In the genomic region with DNA sequence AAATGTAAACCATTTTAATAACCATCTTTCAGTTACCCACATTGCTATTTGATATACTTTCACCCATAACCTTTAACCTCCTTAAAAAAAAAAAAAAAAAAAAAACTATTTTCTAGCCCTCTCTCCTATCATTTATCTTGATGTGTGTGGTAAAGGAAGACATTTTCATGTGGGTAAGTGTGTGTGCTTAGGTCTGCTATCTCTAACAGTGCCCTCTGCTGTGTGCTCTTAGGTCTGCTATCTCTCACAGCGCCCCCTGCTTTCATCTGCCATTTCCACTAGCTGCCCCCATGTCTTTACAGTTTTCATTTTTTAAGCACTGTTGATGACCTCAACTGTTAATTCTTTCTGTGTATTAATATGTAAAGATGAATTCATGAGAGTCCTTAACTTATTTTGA, we compare ENCODE assay signal across 9 mouse cellular contexts.
DNase-seq lines count a peak whose midpoint lies in the region; ATAC-seq and TF ChIP-seq lines count a peak whose summit lies in the region.
"Had no signal": no experiment of that assay in that cellular context is flagged by ENCODE, and none has a peak within 500 bp of the region (broad histone marks: within the 10 kb centered on the region; RNA-seq: fewer than 3 reads in every experiment).

No protein-coding gene starts in this region.

- TF ChIP-seq CTCF in forebrain, postnatal 0 days (IDR thresholded peaks at IDR 0.05; ENCODE audit: low read depth): peak; percentile 61
- peak; percentile 51 for TF ChIP-seq CTCF in liver, embryonic 14.5 days (IDR thresholded peaks at IDR 0.05; ENCODE audit: low read depth)

- 68% methylated on average over 1 of the region's 1 CpGs for WGBS in forebrain, postnatal 0 days
- 58% methylated on average over 1 of the region's 1 CpGs for WGBS in forebrain, embryonic 11.5 days
- 74% methylated on average over 1 of the region's 1 CpGs for WGBS in liver, embryonic 14.5 days (ENCODE audit: insufficient replicate concordance)

- no peak overlapping the region for H3K4me2 ChIP-seq in forebrain, postnatal 0 days (ENCODE audit: low read depth)
- no peak overlapping the region for H3K4me2 ChIP-seq in forebrain, embryonic 11.5 days (ENCODE audit: low read depth, low read length, severe bottlenecking)
- H3K4me2 ChIP-seq in liver, embryonic 14.5 days (ENCODE audit: low read depth): no peak overlapping the region
- H3K4me2 ChIP-seq: liver, embryonic 13.5 days had no signal

- peak; percentile 40; the same call in 1 of the 2 replicates for ATAC-seq in forebrain, postnatal 0 days
- no peak for ATAC-seq in forebrain, embryonic 11.5 days (replicated peaks; ENCODE audit: low FRiP score)
- no peak for ATAC-seq in liver, embryonic 14.5 days (ENCODE audit: insufficient read depth)

- no peak overlapping the region for H3K27ac ChIP-seq in forebrain, postnatal 0 days (ENCODE audit: low read depth, low read length)
- H3K27ac ChIP-seq in forebrain, embryonic 11.5 days (ENCODE audit: low read depth, low read length): no peak overlapping the region
- H3K27ac ChIP-seq in liver, embryonic 14.5 days: no peak overlapping the region
- H3K27ac ChIP-seq: liver, embryonic 13.5 days had no signal

- no peak overlapping the region for H3K9ac ChIP-seq in forebrain, postnatal 0 days
- H3K9ac ChIP-seq in forebrain, embryonic 11.5 days (ENCODE audit: low read length): no peak overlapping the region
- no peak overlapping the region for H3K9ac ChIP-seq in liver, embryonic 14.5 days (replicated peaks)
- H3K9ac ChIP-seq: liver, embryonic 13.5 days had no signal

- DNase-seq in forebrain, postnatal 0 days: no peak
- DNase-seq in forebrain, embryonic 11.5 days (ENCODE audit: low spot score): no peak
- DNase-seq in spleen, postnatal 36 days (ENCODE audit: low spot score in 2 of 2): peak; percentile 2 to 15
- no peak for DNase-seq in spleen, postnatal 4 days (ENCODE audit: low spot score in 2 of 2)
- no peak for DNase-seq in liver, embryonic 14.5 days (ENCODE audit: low read depth in 3 of 3, low spot score in 3 of 3)
- peak; percentile 70 for DNase-seq in thymus, postnatal 4 days
- DNase-seq in frontal cortex, postnatal 10 days (ENCODE audit: low spot score in 2 of 2): no peak
- DNase-seq in layer of hippocampus, postnatal 10 days (ENCODE audit: low spot score in 2 of 2): no peak
- DNase-seq: liver, embryonic 13.5 days had no signal

- no peak for TF ChIP-seq EP300 in liver, embryonic 14.5 days (IDR thresholded peaks at IDR 0.05; ENCODE audit: low read depth)

- H3K9me3 ChIP-seq in forebrain, postnatal 0 days (ENCODE audit: low read length): no peaks in the 10 kb centered on the region
- H3K9me3 ChIP-seq in forebrain, embryonic 11.5 days (ENCODE audit: control insufficient read depth, low read length): no peaks in the 10 kb centered on the region
- H3K9me3 ChIP-seq in liver, embryonic 14.5 days (ENCODE audit: control insufficient read depth, low read length): no peaks in the 10 kb centered on the region
- H3K9me3 ChIP-seq: liver, embryonic 13.5 days had no signal

- H3K36me3 ChIP-seq in forebrain, postnatal 0 days (ENCODE audit: insufficient read depth): peaks cover 14% of the 10 kb centered on the region
- no peaks in the 10 kb centered on the region for H3K36me3 ChIP-seq in forebrain, embryonic 11.5 days (ENCODE audit: control insufficient read depth, insufficient read depth, low read length)
- no peaks in the 10 kb centered on the region for H3K36me3 ChIP-seq in liver, embryonic 14.5 days (replicated peaks; ENCODE audit: control insufficient read depth, insufficient read depth, low read depth)

- no peaks in the 10 kb centered on the region for H3K4me1 ChIP-seq in forebrain, postnatal 0 days (ENCODE audit: insufficient read depth)
- no peaks in the 10 kb centered on the region for H3K4me1 ChIP-seq in forebrain, embryonic 11.5 days (replicated peaks; ENCODE audit: control insufficient read depth, insufficient read depth, low read length)
- H3K4me1 ChIP-seq in liver, embryonic 14.5 days (replicated peaks; ENCODE audit: control insufficient read depth in 2 of 2, insufficient read depth in 2 of 2, low read length in 1 of 2): no peaks in the 10 kb centered on the region
- H3K4me1 ChIP-seq: liver, embryonic 13.5 days had no signal

- H3K27me3 ChIP-seq in forebrain, postnatal 0 days (ENCODE audit: insufficient read depth, low read length): no peaks in the 10 kb centered on the region
- H3K27me3 ChIP-seq in forebrain, embryonic 11.5 days (ENCODE audit: control insufficient read depth, insufficient read depth, low read length): no peaks in the 10 kb centered on the region
- H3K27me3 ChIP-seq in liver, embryonic 14.5 days (ENCODE audit: control insufficient read depth, insufficient read depth, low read length): no peaks in the 10 kb centered on the region
- H3K27me3 ChIP-seq: liver, embryonic 13.5 days had no signal

- H3K4me3 ChIP-seq in forebrain, postnatal 0 days (ENCODE audit: low read depth, low read length): no peak overlapping the region
- no peak overlapping the region for H3K4me3 ChIP-seq in forebrain, embryonic 11.5 days (ENCODE audit: low read depth, low read length)
- H3K4me3 ChIP-seq in liver, embryonic 14.5 days (ENCODE audit: insufficient read depth in 1 of 2, low read depth in 2 of 2, low read length in 2 of 2): no peak overlapping the region
- H3K4me3 ChIP-seq: liver, embryonic 13.5 days had no signal

Comparison
In these comparisons a context has a peak if more than half of its experiments do, and no peak if none do; other contexts are left out.
1. DNase-seq: peak in spleen, postnatal 36 days (2 of 2) and thymus, postnatal 4 days (single experiment); none in forebrain, postnatal 0 days (single experiment), forebrain, embryonic 11.5 days (single experiment), spleen, postnatal 4 days (0 of 2), liver, embryonic 14.5 days (0 of 3), frontal cortex, postnatal 10 days (0 of 2) and layer of hippocampus, postnatal 10 days (0 of 2).